Mouse (Mus musculus): ENCODE data around the gene Gm10717.
"Not testable (repeated sequence)": the region's sequence is repeated elsewhere in the genome, so short reads cannot be mapped to it uniquely, and the experiment has no call there.

Gene Gm10717

GRCm38 (mm10) chr9:3024912-3025467, at the start of gene Gm10717:
Gene Gm10717, plus strand, starts transcription at chr9:3025417.
- not testable (repeated sequence) for DNase-seq (ENCODE audit: low read depth, low spot score)

DNA sequence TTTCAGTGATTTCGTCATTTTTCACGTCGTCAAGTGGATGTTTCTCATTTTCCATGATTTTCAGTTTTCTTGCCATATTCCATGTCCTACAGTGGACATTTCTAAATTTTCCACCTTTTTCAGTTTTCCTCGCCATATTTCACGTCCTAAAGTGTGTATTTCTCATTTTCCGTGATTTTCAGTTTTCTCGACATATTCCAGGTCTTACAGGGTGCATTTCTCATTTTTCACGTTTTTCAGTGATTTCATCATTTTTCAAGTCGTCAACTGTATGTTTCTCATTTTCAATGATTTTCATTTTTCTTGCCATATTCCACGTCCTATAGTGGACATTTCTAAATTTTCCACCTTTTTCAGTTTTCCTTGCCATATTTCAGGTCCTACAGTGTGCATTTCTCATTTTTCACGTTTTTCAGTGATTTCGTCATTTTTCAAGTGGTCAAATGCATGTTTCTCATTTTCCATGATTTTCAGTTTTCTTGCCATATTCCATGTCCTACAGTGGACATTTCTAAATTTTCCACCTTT, 24.7 kb upstream of the Gm10717 start, which contains the start of gene Gm10722:
Gm10722 (plus strand) TSS at position 478 of the 528 bp plus-strand sequence.
- peak; percentile 42 for DNase-seq (ENCODE audit: low read depth, low spot score)

DNA sequence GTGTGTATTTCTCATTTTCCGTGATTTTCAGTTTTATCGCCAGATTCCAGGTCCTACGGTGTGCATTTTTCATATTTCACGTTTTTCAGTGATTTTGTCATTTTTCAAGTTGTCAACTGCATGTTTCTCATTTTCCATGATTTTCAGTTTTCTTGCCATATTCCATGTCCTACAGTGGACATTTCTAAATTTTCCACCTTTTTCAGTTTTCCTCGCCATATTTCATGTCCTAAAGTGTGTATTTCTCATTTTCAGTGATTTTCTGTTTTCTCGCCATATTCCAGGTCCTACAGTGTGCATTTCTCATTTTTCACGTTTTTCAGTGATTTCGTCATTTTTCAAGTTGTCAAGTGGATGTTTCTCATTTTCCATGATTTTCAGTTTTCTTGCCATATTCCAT, 24.2 kb upstream of the Gm10717 start:
- not testable (repeated sequence) for DNase-seq (ENCODE audit: low read depth, low spot score)

- DNase-seq (ENCODE audit: low read depth, low spot score): peak; percentile 31
Observed at GRCm38 (mm10) chr9:3001948-3002659, 23.1 kb upstream of the Gm10717 start.

DNA sequence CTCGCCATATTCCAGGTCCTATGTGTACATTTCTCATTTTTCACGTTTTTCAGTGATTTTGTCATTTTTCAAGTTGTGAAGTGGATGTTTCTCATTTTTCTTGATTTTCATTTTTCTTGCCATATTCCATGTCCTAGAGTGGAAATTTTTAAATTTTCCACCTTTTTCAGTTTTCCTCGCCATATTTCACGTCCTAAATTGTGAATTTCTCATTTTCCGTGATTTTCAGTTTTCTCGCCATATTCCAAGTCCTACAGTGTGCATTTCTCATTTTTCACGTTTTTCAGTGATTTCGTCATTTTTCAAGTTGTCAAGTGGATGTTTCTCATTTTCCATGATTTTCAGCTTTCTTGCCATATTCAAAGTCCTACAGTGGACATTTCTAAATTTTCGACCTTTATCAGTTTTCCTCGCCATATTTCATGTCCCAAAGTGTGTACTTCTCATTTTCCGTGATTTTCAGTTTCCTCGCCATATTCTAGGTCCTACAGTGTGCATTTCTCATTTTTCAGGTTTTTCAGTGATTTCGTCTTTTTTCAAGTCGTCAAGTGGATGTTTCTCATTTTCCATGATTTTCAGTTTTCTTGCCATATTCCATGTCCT, 22.3 kb upstream of the Gm10717 start, which contains the start of gene Gm11168:
Gm11168 (plus strand) TSS at position 553 of the 603 bp plus-strand sequence.
- DNase-seq (ENCODE audit: low read depth, low spot score): not testable (repeated sequence)

GRCm38 (mm10) chr9:3006179-3006578, 19.0 kb upstream of the Gm10717 start:
- DNase-seq (ENCODE audit: low read depth, low spot score): not testable (repeated sequence)

DNA sequence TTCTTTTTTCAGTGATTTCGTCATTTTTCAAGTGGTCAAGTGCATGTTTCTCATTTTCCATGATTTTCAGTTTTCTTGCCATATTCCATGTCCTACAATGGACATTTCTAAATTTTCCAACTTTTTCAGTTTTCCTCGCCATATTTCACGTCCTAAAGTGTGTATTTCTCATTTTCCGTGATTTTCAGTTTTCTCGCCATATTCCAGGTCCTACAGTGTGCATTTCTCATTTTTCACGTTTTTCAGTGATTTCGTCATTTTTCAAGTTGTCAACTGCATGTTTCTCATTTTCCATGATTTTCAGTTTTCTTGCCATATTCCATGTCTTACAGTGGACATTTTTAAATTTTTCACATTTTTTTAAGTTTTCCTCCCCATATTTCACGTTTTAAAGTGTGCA, 18.6 kb upstream of the Gm10717 start:
- not testable (repeated sequence) for DNase-seq (ENCODE audit: low read depth, low spot score)

DNA sequence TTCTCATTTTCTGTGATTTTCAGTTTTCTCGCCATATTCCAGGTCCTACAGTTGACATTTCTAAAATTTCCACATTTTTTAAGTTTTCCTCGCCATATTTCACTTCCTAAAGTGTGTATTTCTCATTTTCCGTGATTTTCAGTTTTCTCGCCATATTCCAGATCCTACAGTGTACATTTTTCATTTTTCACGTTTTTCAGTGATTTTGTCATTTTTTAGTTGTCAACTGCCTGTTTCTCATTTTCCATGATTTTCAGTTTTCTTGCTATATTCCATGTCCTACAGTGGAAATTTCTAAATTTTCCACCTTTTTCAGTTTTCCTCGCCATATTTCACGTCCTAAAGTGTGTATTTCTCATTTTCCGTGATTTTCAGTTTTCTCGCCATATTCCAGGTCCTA, 17.9 kb upstream of the Gm10717 start:
- peak; percentile 38 for DNase-seq (ENCODE audit: low read depth, low spot score)

DNA sequence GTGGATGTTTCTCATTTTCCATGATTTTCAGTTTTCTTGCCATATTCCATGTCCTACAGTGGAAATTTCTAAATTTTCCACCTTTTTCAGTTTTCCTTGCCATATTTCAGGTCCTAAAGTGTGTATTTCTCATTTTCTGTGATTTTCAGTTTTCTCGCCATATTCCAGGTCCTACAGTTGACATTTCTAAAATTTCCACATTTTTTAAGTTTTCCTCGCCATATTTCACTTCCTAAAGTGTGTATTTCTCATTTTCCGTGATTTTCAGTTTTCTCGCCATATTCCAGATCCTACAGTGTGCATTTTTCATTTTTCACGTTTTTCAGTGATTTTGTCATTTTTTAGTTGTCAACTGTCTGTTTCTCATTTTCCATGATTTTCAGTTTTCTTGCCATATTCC, 15.9 kb upstream of the Gm10717 start:
- not testable (repeated sequence) for DNase-seq (ENCODE audit: low read depth, low spot score)

- not testable (repeated sequence) for DNase-seq (ENCODE audit: low read depth, low spot score)
Observed at GRCm38 (mm10) chr9:3012054-3012621, 13.1 kb upstream of the Gm10717 start.

- DNase-seq (ENCODE audit: low read depth, low spot score): not testable (repeated sequence)
Observed at GRCm38 (mm10) chr9:3012733-3013279, 12.4 kb upstream of the Gm10717 start, which contains the start of gene Gm10721. Gene Gm10721, plus strand, starts transcription at chr9:3013140.

DNA sequence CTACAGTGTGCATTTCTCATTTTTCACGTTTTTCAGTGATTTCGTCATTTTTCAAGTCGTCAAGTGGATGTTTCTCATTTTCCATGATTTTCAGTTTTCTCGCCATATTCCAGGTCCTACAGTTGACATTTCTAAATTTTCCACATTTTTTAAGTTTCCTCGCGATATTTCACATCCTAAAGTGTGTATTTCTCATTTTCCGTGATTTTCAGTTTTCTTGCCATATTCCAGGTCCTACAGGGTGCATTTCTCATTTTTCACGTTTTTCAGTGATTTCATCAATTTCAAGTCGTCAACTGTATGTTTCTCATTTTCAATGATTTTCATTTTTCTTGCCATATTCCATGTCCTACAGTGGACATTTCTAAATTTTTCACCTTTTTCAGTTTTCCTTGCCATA, 9.9 kb upstream of the Gm10717 start, which contains the start of gene Gm10720:
Gm10720 (plus strand) TSS at position 301 of the 400 bp plus-strand sequence.
- not testable (repeated sequence) for DNase-seq (ENCODE audit: low read depth, low spot score)

DNA sequence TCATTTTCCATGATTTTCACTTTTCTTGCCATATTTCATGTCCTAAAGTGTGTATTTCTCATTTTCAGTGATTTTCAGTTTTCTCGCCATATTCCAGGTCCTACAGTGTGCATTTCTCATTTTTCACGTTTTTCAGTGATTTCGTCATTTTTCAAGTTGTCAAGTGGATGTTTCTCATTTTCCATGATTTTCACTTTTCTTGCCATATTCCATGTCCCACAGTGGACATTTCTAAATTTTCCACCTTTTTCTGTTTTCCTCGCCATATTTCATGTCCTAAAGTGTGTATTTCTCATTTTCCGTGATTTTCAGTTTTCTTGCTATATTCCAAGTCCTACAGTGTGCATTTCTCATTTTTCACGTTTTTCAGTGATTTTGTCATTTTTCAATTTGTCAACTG, 9.3 kb upstream of the Gm10717 start:
- not testable (repeated sequence) for DNase-seq (ENCODE audit: low read depth, low spot score)

DNA sequence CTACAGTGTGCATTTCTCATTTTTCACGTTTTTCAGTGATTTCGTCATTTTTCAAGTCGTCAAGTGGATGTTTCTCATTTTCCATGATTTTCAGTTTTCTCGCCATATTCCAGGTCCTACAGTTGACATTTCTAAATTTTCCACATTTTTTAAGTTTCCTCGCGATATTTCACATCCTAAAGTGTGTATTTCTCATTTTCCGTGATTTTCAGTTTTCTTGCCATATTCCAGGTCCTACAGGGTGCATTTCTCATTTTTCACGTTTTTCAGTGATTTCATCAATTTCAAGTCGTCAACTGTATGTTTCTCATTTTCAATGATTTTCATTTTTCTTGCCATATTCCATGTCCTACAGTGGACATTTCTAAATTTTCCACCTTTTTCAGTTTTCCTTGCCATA, 8.1 kb upstream of the Gm10717 start, which contains the start of gene Gm10719:
Gm10719 (plus strand) TSS at position 301 of the 400 bp plus-strand sequence.
- DNase-seq (ENCODE audit: low read depth, low spot score): not testable (repeated sequence)

GRCm38 (mm10) chr9:3018944-3019343, 6.3 kb upstream of the Gm10717 start:
- DNase-seq (ENCODE audit: low read depth, low spot score): not testable (repeated sequence)

DNA sequence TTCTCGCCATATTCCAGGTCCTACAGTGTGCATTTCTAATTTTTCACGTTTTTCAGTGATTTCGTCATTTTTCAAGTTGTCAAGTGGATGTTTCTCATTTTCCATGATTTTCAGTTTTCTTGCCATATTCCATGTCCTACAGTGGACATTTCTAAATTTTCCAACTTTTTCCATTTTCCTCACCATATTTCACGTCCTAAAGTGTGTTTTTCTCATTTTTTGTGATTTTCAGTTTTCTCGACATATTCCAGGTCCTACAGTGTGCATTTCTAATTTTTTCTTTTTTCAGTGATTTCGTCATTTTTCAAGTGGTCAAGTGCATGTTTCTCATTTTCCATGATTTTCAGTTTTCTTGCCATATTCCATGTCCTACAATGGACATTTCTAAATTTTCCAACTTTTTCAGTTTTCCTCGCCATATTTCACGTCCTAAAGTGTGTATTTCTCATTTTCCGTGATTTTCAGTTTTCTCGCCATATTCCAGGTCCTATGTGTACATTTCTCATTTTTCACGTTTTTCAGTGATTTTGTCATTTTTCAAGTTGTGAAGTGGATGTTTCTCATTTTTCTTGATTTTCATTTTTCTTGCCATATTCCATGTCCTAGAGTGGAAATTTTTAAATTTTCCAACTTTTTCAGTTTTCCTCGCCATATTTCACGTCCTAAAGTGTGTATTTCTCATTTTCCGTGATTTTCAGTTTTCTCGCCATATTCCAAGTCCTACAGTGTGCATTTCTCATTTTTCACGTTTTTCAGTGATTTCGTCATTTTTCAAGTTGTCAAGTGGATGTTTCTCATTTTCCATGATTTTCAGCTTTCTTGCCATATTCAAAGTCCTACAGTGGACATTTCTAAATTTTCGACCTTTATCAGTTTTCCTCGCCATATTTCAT, 5.1 kb upstream of the Gm10717 start:
- DNase-seq (ENCODE audit: low read depth, low spot score): not testable (repeated sequence)

DNA sequence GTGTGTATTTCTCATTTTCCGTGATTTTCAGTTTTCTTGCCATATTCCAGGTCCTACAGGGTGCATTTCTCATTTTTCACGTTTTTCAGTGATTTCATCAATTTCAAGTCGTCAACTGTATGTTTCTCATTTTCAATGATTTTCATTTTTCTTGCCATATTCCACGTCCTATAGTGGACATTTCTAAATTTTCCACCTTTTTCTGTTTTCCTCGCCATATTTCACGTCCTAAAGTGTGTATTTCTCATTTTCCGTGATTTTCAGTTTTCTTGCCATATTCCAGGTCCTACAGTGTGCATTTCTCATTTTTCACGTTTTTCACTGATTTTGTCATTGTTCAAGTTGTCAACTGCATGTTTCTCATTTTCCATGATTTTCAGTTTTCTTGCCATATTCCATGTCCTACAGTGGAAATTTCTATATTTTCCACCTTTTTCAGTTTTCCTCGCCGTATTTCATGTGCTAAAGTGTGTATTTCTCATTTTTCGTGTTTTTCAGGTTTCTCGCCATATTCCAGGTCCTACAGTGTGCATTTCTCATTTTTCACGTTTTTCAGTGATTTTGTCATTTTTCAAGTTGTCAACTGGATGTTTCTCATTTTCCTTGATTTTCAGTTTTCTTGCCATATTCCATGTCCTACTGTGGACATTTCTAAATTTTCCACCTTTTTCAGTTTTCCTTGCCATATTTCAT, 2.8 kb upstream of the Gm10717 start:
- DNase-seq (ENCODE audit: low read depth, low spot score): peak; percentile 34

- not testable (repeated sequence) for DNase-seq (ENCODE audit: low read depth, low spot score)
Observed at GRCm38 (mm10) chr9:3023312-3023984, 1.8 kb upstream of the Gm10717 start, which contains the start of gene Gm10718. Gene Gm10718, plus strand, starts transcription at chr9:3023547.
